9 mouse cellular contexts compared by ENCODE assay signal in genomic region chr13:55473076-55473831, GRCm38 (mm10). TPM values are rescaled to one million over a fixed set of nuclear protein-coding genes. Genes with fewer than 3 reads are reported as not detected.
DNase-seq lines count a peak whose midpoint lies in the region; ATAC-seq and TF ChIP-seq lines count a peak whose summit lies in the region.
"Had no signal": no experiment of that assay in that cellular context is flagged by ENCODE, and none has a peak within 500 bp of the region (broad histone marks: within the 10 kb centered on the region; RNA-seq: fewer than 3 reads in every experiment).

No protein-coding gene starts in this region.

- peak overlapping the region; percentile 70 for H3K4me3 ChIP-seq in heart, adult 2 months
- H3K4me3 ChIP-seq in embryonic facial prominence, embryonic 12.5 days: peak overlapping the region; percentile 52
- peak overlapping the region; percentile 59 for H3K4me3 ChIP-seq in intestine, postnatal 0 days (ENCODE audit: low read depth, low read length)
- H3K4me3 ChIP-seq in neural tube, embryonic 14.5 days (ENCODE audit: low read depth, low read length): peak overlapping the region; percentile 50

- WGBS in heart, adult 2 months: 48% methylated on average over 18 of the region's 18 CpGs
- 16% methylated on average over 18 of the region's 18 CpGs for WGBS in embryonic facial prominence, embryonic 12.5 days
- whole genome bisulfite sequencing in intestine, postnatal 0 days: 40% methylated on average over 18 of the region's 18 CpGs
- 20% methylated on average over 18 of the region's 18 CpGs for WGBS in neural tube, embryonic 14.5 days

- H3K36me3 ChIP-seq in heart, adult 2 months (ENCODE audit: control insufficient read depth, insufficient read depth, low read length): no peaks in the 10 kb centered on the region
- H3K36me3 ChIP-seq in embryonic facial prominence, embryonic 12.5 days: peaks cover 42% of the 10 kb centered on the region
- peaks cover 9% of the 10 kb centered on the region; the same call in 1 of the 2 replicates for H3K36me3 ChIP-seq in intestine, postnatal 0 days (ENCODE audit: control insufficient read depth, insufficient read depth)
- H3K36me3 ChIP-seq in neural tube, embryonic 14.5 days (ENCODE audit: control insufficient read depth, insufficient read depth, low read length): peaks cover 50% of the 10 kb centered on the region

- H3K27me3 ChIP-seq in heart, adult 2 months (ENCODE audit: control insufficient read depth, insufficient read depth, low read length): no peaks in the 10 kb centered on the region
- no peaks in the 10 kb centered on the region; the same call in 1 of the 2 replicates for H3K27me3 ChIP-seq in embryonic facial prominence, embryonic 12.5 days
- peaks cover 11% of the 10 kb centered on the region; the same call in 1 of the 2 replicates for H3K27me3 ChIP-seq in intestine, postnatal 0 days (replicated peaks; ENCODE audit: control insufficient read depth, insufficient read depth, low read length)
- H3K27me3 ChIP-seq in neural tube, embryonic 14.5 days (ENCODE audit: control insufficient read depth, insufficient read depth, low read length): no peaks in the 10 kb centered on the region; the same call in 1 of the 2 replicates
- H3K27me3 ChIP-seq: Patski had no signal

- peaks cover 2% of the 10 kb centered on the region; the same call in 1 of the 2 replicates for H3K4me1 ChIP-seq in heart, adult 2 months (ENCODE audit: control insufficient read depth, insufficient read depth, low read length)
- H3K4me1 ChIP-seq in embryonic facial prominence, embryonic 12.5 days: peaks cover 25% of the 10 kb centered on the region
- 0 out of 2 replicates have a peak, but pooled peaks cover 4% of the 10 kb centered on the region for H3K4me1 ChIP-seq in intestine, postnatal 0 days (replicated peaks; ENCODE audit: control insufficient read depth, insufficient read depth, low read length)
- H3K4me1 ChIP-seq in neural tube, embryonic 14.5 days (ENCODE audit: control insufficient read depth, insufficient read depth, low read length): peaks cover 61% of the 10 kb centered on the region

- no peaks in the 10 kb centered on the region for H3K9me3 ChIP-seq in embryonic facial prominence, embryonic 12.5 days
- H3K9me3 ChIP-seq in intestine, postnatal 0 days (ENCODE audit: control insufficient read depth): no peaks in the 10 kb centered on the region
- no peaks in the 10 kb centered on the region for H3K9me3 ChIP-seq in neural tube, embryonic 14.5 days (ENCODE audit: control insufficient read depth, low read length)

- no peak for ATAC-seq in embryonic facial prominence, embryonic 12.5 days (ENCODE audit: insufficient number of reproducible peaks, insufficient read depth, low FRiP score, low TSS enrichment)
- no peak for ATAC-seq in intestine, postnatal 0 days
- ATAC-seq in neural tube, embryonic 14.5 days (ENCODE audit: low read depth): no peak
- no peak for ATAC-seq in monocyte, adult 5-6 weeks (replicated peaks; ENCODE audit: insufficient number of reproducible peaks, low FRiP score, low TSS enrichment, poor library complexity, severe bottlenecking)
- ATAC-seq in granulocyte monocyte progenitor cell, adult 5-6 weeks (replicated peaks; ENCODE audit: poor library complexity, severe bottlenecking): no peak

- H3K27ac ChIP-seq in heart, adult 2 months: no peak overlapping the region; the same call in 1 of the 2 replicates
- peak overlapping the region; percentile 77 for H3K27ac ChIP-seq in embryonic facial prominence, embryonic 12.5 days
- H3K27ac ChIP-seq in intestine, postnatal 0 days (ENCODE audit: low read depth, low read length): no peak overlapping the region
- H3K27ac ChIP-seq in neural tube, embryonic 14.5 days (ENCODE audit: low read depth, low read length): peak overlapping the region; percentile 92

- TF ChIP-seq POLR2A in heart, adult 2 months (IDR thresholded peaks at IDR 0.05; ENCODE audit: insufficient read depth, low read depth, low read length): no peak

- TF ChIP-seq EP300 in heart, adult 2 months (IDR thresholded peaks at IDR 0.05; ENCODE audit: insufficient read depth, low read depth, low read length): no peak

- no peak overlapping the region; the same call in 1 of the 2 replicates for H3K9ac ChIP-seq in heart, adult 2 months (ENCODE audit: low read depth, low read length)
- H3K9ac ChIP-seq in embryonic facial prominence, embryonic 12.5 days: peak overlapping the region; percentile 72
- H3K9ac ChIP-seq in intestine, postnatal 0 days (ENCODE audit: low read depth, low read length): 0 out of 2 replicates have a peak overlapping the region, but pooled peaks have one; percentile 51
- peak overlapping the region; percentile 89 for H3K9ac ChIP-seq in neural tube, embryonic 14.5 days (replicated peaks; ENCODE audit: low read depth, low read length)

- H3K79me2 ChIP-seq in heart, adult 2 months (replicated peaks; ENCODE audit: control insufficient read depth, insufficient read depth, low read length): no peaks in the 10 kb centered on the region

- no peak for DNase-seq in heart, adult 2 months
- DNase-seq in heart, adult 8-10 months (ENCODE audit: low spot score): no peak
- DNase-seq in A20 (ENCODE audit: low read depth, low spot score): peak; percentile 86

- peak; percentile 47 for TF ChIP-seq CTCF in heart, adult 2 months (IDR thresholded peaks at IDR 0.05)
- peak; percentile 41; the same call in 1 of the 2 replicates for TF ChIP-seq CTCF in intestine, postnatal 0 days (IDR thresholded peaks at IDR 0.05; ENCODE audit: low read depth)

- peak overlapping the region; percentile 99 for H3K4me2 ChIP-seq in embryonic facial prominence, embryonic 12.5 days (replicated peaks)
- H3K4me2 ChIP-seq in intestine, postnatal 0 days (replicated peaks; ENCODE audit: low read depth): peak overlapping the region; percentile 100
- H3K4me2 ChIP-seq in neural tube, embryonic 14.5 days (ENCODE audit: low read depth, low read length): peak overlapping the region; percentile 99

- intact Hi-C loops in heart, adult 2 months (cut with DNase I): loop anchor here (2.0 kb wide), 2 partner anchors 26 to 40 kb away; partner anchors contain the start of gene Pdlim7

RNA-seq across cellular contexts. Expression of gene Prr7, which starts 9.2 kb away (rescaled TPM):
- under 1 TPM; 0.86 to 0.94 TPM for total RNA-seq in heart, adult 2 months (2021)
- 0.53 and 1.1 TPM in 2 replicates for polyA plus RNA-seq in heart, adult 2 months (2012; rRNA removed)
- 1 to 10 TPM in 1 of 4 experiments, under 1 TPM in 3; 0.44 to 1.2 (median 0.65) TPM for total RNA-seq in heart, adult 8-10 months (2022)
- polyA plus RNA-seq in embryonic facial prominence, embryonic 12.5 days (2016; fragmentation: Nextera tagmentation; extraction: Ambion mirVana): 1.1 and 1.3 TPM in 2 replicates
- polyA plus RNA-seq in intestine, postnatal 0 days (2015; fragmentation: Nextera tagmentation; extraction: Ambion mirVana): 0.14 and 0.27 TPM in 2 replicates
- polyA plus RNA-seq in neural tube, embryonic 14.5 days (2014; fragmentation: Nextera tagmentation; extraction: Ambion mirVana): 5.8 and 6.7 TPM in 2 replicates
- 2.2 to 3.8 TPM in 2 of 3 replicates, not detected in the other for total RNA-seq in monocyte, adult 5-6 weeks (2017)
- 1.9 TPM in 1 of 2 replicates, not detected in the other for total RNA-seq in granulocyte monocyte progenitor cell, adult 5-6 weeks (2014; fragmentation: Nextera tagmentation)
- 1.6 TPM in 1 of 2 replicates, not detected in the other for total RNA-seq in granulocyte monocyte progenitor cell, adult 5-6 weeks (2017)

RNA-seq across cellular contexts. Expression of gene Dbn1, which starts 14.7 kb away (rescaled TPM):
- total RNA-seq in heart, adult 2 months (2021): 1 to 10 TPM; 4.8 to 9.3 TPM
- polyA plus RNA-seq in heart, adult 2 months (2012; rRNA removed): 10.4 and 11.5 TPM in 2 replicates
- 1 to 10 TPM; 3.8 to 6.4 (median 5.1) TPM for total RNA-seq in heart, adult 8-10 months (2022)
- polyA plus RNA-seq in embryonic facial prominence, embryonic 12.5 days (2016; fragmentation: Nextera tagmentation; extraction: Ambion mirVana): 383 and 387 TPM in 2 replicates
- 31.3 and 34.8 TPM in 2 replicates for polyA plus RNA-seq in intestine, postnatal 0 days (2015; fragmentation: Nextera tagmentation; extraction: Ambion mirVana)
- 376 and 450 TPM in 2 replicates for polyA plus RNA-seq in neural tube, embryonic 14.5 days (2014; fragmentation: Nextera tagmentation; extraction: Ambion mirVana)
- 0.58 TPM in 1 of 3 replicates, not detected in the others for total RNA-seq in monocyte, adult 5-6 weeks (2017)
- 0.19 and 1.4 TPM in 2 replicates for total RNA-seq in granulocyte monocyte progenitor cell, adult 5-6 weeks (2014; fragmentation: Nextera tagmentation)
- total RNA-seq in granulocyte monocyte progenitor cell, adult 5-6 weeks (2017): 1.6 and 1.9 TPM in 2 replicates

RNA-seq across cellular contexts. Expression of gene Grk6, which starts 28.4 kb away (rescaled TPM):
- 10 to 100 TPM; 17.1 to 19.5 TPM for total RNA-seq in heart, adult 2 months (2021)
- 22.5 and 29.0 TPM in 2 replicates for polyA plus RNA-seq in heart, adult 2 months (2012; rRNA removed)
- 10 to 100 TPM; 14.9 to 19.0 (median 16.6) TPM for total RNA-seq in heart, adult 8-10 months (2022)
- polyA plus RNA-seq in embryonic facial prominence, embryonic 12.5 days (2016; fragmentation: Nextera tagmentation; extraction: Ambion mirVana): 68.3 and 73.0 TPM in 2 replicates
- polyA plus RNA-seq in intestine, postnatal 0 days (2015; fragmentation: Nextera tagmentation; extraction: Ambion mirVana): 10.5 and 11.4 TPM in 2 replicates
- 39.0 and 42.1 TPM in 2 replicates for polyA plus RNA-seq in neural tube, embryonic 14.5 days (2014; fragmentation: Nextera tagmentation; extraction: Ambion mirVana)
- total RNA-seq in monocyte, adult 5-6 weeks (2017): 179 to 219 TPM (median 207 TPM) in 3 replicates
- total RNA-seq in granulocyte monocyte progenitor cell, adult 5-6 weeks (2014; fragmentation: Nextera tagmentation): 56.7 and 62.4 TPM in 2 replicates
- 64.8 and 67.5 TPM in 2 replicates for total RNA-seq in granulocyte monocyte progenitor cell, adult 5-6 weeks (2017)

RNA-seq across cellular contexts. Expression of gene Pdlim7, which starts 40.2 kb away (rescaled TPM):
- 10 to 100 TPM; 46.9 to 54.0 TPM for total RNA-seq in heart, adult 2 months (2021)
- polyA plus RNA-seq in heart, adult 2 months (2012; rRNA removed): 86.3 and 98.2 TPM in 2 replicates
- total RNA-seq in heart, adult 8-10 months (2022): 10 to 100 TPM; 38.4 to 49.4 (median 49.0) TPM
- polyA plus RNA-seq in embryonic facial prominence, embryonic 12.5 days (2016; fragmentation: Nextera tagmentation; extraction: Ambion mirVana): 172 and 182 TPM in 2 replicates
- polyA plus RNA-seq in intestine, postnatal 0 days (2015; fragmentation: Nextera tagmentation; extraction: Ambion mirVana): 131 and 142 TPM in 2 replicates
- 142 and 163 TPM in 2 replicates for polyA plus RNA-seq in neural tube, embryonic 14.5 days (2014; fragmentation: Nextera tagmentation; extraction: Ambion mirVana)
- 4.7 to 13.5 TPM (median 10.5 TPM) in 3 replicates for total RNA-seq in monocyte, adult 5-6 weeks (2017)
- 10.2 and 23.3 TPM in 2 replicates for total RNA-seq in granulocyte monocyte progenitor cell, adult 5-6 weeks (2014; fragmentation: Nextera tagmentation)
- 4.1 and 5.7 TPM in 2 replicates for total RNA-seq in granulocyte monocyte progenitor cell, adult 5-6 weeks (2017)

RNA-seq across cellular contexts. Expression of gene F12, which starts 46.7 kb away (rescaled TPM):
- not detected for total RNA-seq in heart, adult 2 months (2021)
- 0.23 TPM in 1 of 2 replicates, not detected in the other for polyA plus RNA-seq in heart, adult 2 months (2012; rRNA removed)
- total RNA-seq in heart, adult 8-10 months (2022): not detected
- 0.08 and 0.11 TPM in 2 replicates for polyA plus RNA-seq in embryonic facial prominence, embryonic 12.5 days (2016; fragmentation: Nextera tagmentation; extraction: Ambion mirVana)
- 1.2 and 2.3 TPM in 2 replicates for polyA plus RNA-seq in intestine, postnatal 0 days (2015; fragmentation: Nextera tagmentation; extraction: Ambion mirVana)
- polyA plus RNA-seq in neural tube, embryonic 14.5 days (2014; fragmentation: Nextera tagmentation; extraction: Ambion mirVana): 0.18 TPM in 1 of 2 replicates, not detected in the other
- total RNA-seq in monocyte, adult 5-6 weeks (2017): 0.11 to 0.95 TPM in 2 of 3 replicates, not detected in the other
- not detected in 2 replicates for total RNA-seq in granulocyte monocyte progenitor cell, adult 5-6 weeks (2014; fragmentation: Nextera tagmentation)
- total RNA-seq in granulocyte monocyte progenitor cell, adult 5-6 weeks (2017): not detected in 2 replicates
- polyA plus RNA-seq: Patski had no signal

Comparison
In these comparisons a context has a peak if more than half of its experiments do, and no peak if none do; other contexts are left out.
1. H3K27ac ChIP-seq: peak in embryonic facial prominence, embryonic 12.5 days (single experiment) and neural tube, embryonic 14.5 days (single experiment); none in heart, adult 2 months (single experiment) and intestine, postnatal 0 days (single experiment).
2. Peak in every context shown above with its lines, with median percentiles within 50 percentile points of each other: H3K4me3 ChIP-seq and H3K4me2 ChIP-seq.